Mouse (Mus musculus): ENCODE data around the gene Hoxc11.

- TF ChIP-seq POLR2A (IDR thresholded peaks at IDR 0.05; ENCODE audit: low read depth, low read length) (no peak), CTCF (IDR thresholded peaks at IDR 0.05; ENCODE audit: extremely low read depth, insufficient read length, insufficient replicate concordance, low read depth, low read length) (no peak)
Observed at GRCm38 (mm10) chr15:102956906-102957305, 2.7 kb downstream of the Hoxc11 start.
